Mouse (Mus musculus): ENCODE measurements around the gene Oaf. TPM values are rescaled to one million over a fixed set of nuclear protein-coding genes. Genes with fewer than 3 reads are reported as not detected.
A peak's percentile ranks its signal among the peaks of the same experiment; 100 is the strongest.

Oaf gene
- polyA plus RNA-seq, 1 experiment from 2014 or later: 52.0 TPM

DNA sequence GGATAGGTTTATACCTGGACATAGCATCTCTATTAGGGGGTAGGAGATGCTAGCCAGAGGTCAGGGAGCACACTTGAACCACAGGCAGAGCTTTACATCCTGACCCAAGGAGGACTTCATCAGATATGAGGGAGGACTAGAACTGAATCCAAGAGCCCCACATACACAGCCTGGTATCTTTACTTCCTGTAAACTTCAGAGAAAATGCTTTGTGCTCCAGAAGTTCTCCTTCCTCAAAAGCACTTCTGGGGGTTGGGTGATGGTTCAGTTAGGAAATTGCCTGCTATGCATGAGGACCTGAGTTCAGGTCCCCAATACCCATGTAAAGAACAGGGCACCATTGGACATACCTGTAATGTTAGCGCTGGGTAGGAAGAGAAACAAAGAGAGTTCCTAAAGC, 6.2 kb downstream of the Oaf start:
- no peak for ATAC-seq (replicated peaks; ENCODE audit: low FRiP score)

DNA sequence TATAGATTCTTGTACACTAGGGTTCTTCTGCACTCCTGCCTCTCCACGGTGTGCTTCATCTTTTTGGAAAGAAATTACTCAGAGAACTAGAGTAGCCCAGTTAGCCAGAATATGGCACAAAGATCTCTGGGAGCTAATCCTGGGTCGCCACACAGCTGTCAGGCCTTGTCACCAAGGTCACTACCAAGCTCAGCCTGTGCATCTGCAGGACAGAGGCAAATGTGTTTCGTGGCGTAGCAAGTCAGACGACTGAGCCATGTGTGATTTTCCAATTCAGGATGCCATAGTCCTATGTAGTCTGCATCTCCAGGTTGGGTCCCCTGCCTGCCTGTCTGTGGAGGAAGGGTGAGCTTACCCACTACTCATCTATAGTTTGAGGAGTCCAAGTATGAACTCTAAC, 6.7 kb downstream of the Oaf start:
- ATAC-seq (replicated peaks; ENCODE audit: low FRiP score): no peak
- Histone ChIP-seq H3K9ac (ENCODE audit: low read depth, low read length) (no peak overlapping the region; the same call in 1 of the 2 replicates), H3K4me2 (no peak overlapping the region), H3K4me1 (replicated peaks; ENCODE audit: control insufficient read depth, insufficient read depth, low read length) (peaks cover 84% of the 10 kb centered on the region), H3K27me3 (replicated peaks; ENCODE audit: control insufficient read depth, insufficient read depth, low read length) (no peaks in the 10 kb centered on the region), H3K9me3 (ENCODE audit: control insufficient read depth, low read length) (no peaks in the 10 kb centered on the region), H3K27ac (ENCODE audit: low read depth, low read length) (peak overlapping the region; percentile 95; the same call in 1 of the 2 replicates), H3K36me3 (ENCODE audit: control insufficient read depth, insufficient read depth, low read length) (peaks cover 11% of the 10 kb centered on the region), H3K4me3 (ENCODE audit: low read depth, low read length) (no peak overlapping the region)
- DNase-seq (ENCODE audit: low spot score): no peak
- 60% methylated on average over 5 of the region's 5 CpGs for WGBS

More for the DNA sequence above, 6.2 kb downstream of the Oaf start:
- no peak for DNase-seq (ENCODE audit: low spot score)
- no peaks in the 10 kb centered on the region for H3K27me3 ChIP-seq (replicated peaks; ENCODE audit: control insufficient read depth, insufficient read depth, low read length)
- H3K4me1 ChIP-seq (replicated peaks; ENCODE audit: control insufficient read depth, insufficient read depth, low read length): peaks cover 89% of the 10 kb centered on the region
- WGBS: 84% methylated on average over 1 of the region's 1 CpGs
- no peaks in the 10 kb centered on the region for H3K9me3 ChIP-seq (ENCODE audit: control insufficient read depth, low read length)
- peak overlapping the region; percentile 95 for H3K27ac ChIP-seq (ENCODE audit: low read depth, low read length)
- H3K4me2 ChIP-seq: peak overlapping the region; percentile 59; the same call in 1 of the 2 replicates
- peaks cover 11% of the 10 kb centered on the region for H3K36me3 ChIP-seq (ENCODE audit: control insufficient read depth, insufficient read depth, low read length)
- peak overlapping the region; percentile 44 for H3K9ac ChIP-seq (ENCODE audit: low read depth, low read length)
- H3K4me3 ChIP-seq (ENCODE audit: low read depth, low read length): no peak overlapping the region

DNA sequence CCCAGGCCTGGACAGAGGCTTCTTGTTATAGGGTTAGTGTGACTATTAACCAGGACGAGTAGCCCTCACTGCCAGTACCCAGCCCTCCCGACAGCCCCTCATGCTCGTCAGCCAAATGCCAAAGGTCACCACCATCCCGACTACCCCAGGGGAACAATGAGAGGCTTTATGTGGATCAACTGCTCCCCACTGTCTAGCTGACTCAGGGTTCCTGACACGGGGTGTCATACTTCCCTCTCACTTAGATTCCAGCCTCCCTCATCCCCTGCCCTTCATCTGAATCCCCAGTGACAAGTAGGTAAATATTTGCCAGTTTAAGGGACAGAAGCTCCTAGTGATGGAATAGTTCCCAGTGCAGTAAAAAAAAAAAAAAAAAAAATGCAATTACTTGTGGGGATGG, 7.4 kb downstream of the Oaf start:
- Histone ChIP-seq H3K4me3 (ENCODE audit: low read depth, low read length) (no peak overlapping the region), H3K36me3 (ENCODE audit: control insufficient read depth, insufficient read depth, low read length) (peaks cover 11% of the 10 kb centered on the region), H3K27me3 (replicated peaks; ENCODE audit: control insufficient read depth, insufficient read depth, low read length) (no peaks in the 10 kb centered on the region), H3K9ac (ENCODE audit: low read depth, low read length) (0 out of 2 replicates have a peak overlapping the region, but pooled peaks have one; percentile 7), H3K9me3 (ENCODE audit: control insufficient read depth, low read length) (no peaks in the 10 kb centered on the region), H3K4me2 (0 out of 2 replicates have a peak overlapping the region, but pooled peaks have one; percentile 19), H3K4me1 (replicated peaks; ENCODE audit: control insufficient read depth, insufficient read depth, low read length) (peaks cover 84% of the 10 kb centered on the region), H3K27ac (ENCODE audit: low read depth, low read length) (peak overlapping the region; percentile 65)
- ATAC-seq (replicated peaks; ENCODE audit: low FRiP score) (no peak), DNase-seq (ENCODE audit: low spot score) (no peak)
- 49% methylated on average over 5 of the region's 5 CpGs for WGBS

DNA sequence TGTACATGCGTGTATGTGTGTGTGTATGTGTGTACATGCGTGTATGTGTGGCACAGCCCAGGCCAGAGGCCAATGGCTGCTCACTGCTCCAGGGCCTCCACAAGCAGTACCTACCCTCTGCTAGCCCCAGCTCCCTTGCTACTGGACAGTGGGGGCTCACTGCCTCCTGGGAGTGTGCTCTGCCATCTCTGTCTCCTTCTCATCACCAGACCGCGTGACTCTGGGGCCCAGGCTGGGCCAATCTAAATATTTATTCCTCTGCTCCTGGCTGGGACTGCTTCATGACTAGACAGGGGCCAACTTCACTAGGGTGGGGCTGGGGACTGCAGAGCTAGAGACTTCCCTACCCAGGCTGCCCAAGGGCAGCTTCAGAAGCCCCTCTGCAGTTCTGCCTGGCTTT, 7.9 kb downstream of the Oaf start:
- H3K9ac ChIP-seq (ENCODE audit: low read depth, low read length): 0 out of 2 replicates have a peak overlapping the region, but pooled peaks have one; percentile 7
- no peaks in the 10 kb centered on the region for H3K9me3 ChIP-seq (ENCODE audit: control insufficient read depth, low read length)
- H3K27me3 ChIP-seq (replicated peaks; ENCODE audit: control insufficient read depth, insufficient read depth, low read length): no peaks in the 10 kb centered on the region
- ATAC-seq (replicated peaks; ENCODE audit: low FRiP score) (no peak), DNase-seq (ENCODE audit: low spot score) (no peak)
- H3K4me3 ChIP-seq (ENCODE audit: low read depth, low read length): no peak overlapping the region
- H3K4me1 ChIP-seq (replicated peaks; ENCODE audit: control insufficient read depth, insufficient read depth, low read length): peaks cover 84% of the 10 kb centered on the region
- 58% methylated on average over 4 of the region's 4 CpGs for WGBS
- H3K36me3 ChIP-seq (ENCODE audit: control insufficient read depth, insufficient read depth, low read length): peaks cover 11% of the 10 kb centered on the region
- peak overlapping the region; percentile 65 for H3K27ac ChIP-seq (ENCODE audit: low read depth, low read length)
- 0 out of 2 replicates have a peak overlapping the region, but pooled peaks have one; percentile 19 for H3K4me2 ChIP-seq

DNA sequence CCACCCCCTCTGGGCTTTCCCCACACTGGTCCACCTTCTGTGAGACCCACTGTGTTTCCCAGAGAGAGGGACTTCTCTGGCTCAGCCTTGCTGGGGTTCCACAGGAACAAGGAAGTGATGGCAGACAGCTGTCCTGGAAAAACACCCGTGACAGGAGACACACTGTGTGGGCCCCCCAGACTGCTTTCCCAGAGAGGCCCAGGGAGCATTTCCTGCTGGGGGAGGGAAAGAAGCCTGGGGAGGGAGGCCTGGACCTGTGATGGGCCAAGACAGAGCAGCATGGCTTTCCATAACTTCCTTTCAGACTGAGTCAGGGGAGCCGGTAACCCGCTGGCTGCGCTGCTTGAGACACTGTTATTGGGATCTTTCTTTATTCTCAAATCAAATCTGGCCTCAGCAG, 8.8 kb downstream of the Oaf start:
- peaks cover 8% of the 10 kb centered on the region; the same call in 1 of the 2 replicates for H3K36me3 ChIP-seq (ENCODE audit: control insufficient read depth, insufficient read depth, low read length)
- no peak overlapping the region for H3K4me3 ChIP-seq (ENCODE audit: low read depth, low read length)
- 58% methylated on average over 4 of the region's 4 CpGs for WGBS
- H3K9ac ChIP-seq (ENCODE audit: low read depth, low read length): no peak overlapping the region
- no peak for DNase-seq (ENCODE audit: low spot score)
- no peaks in the 10 kb centered on the region for H3K9me3 ChIP-seq (ENCODE audit: control insufficient read depth, low read length)
- H3K27me3 ChIP-seq (replicated peaks; ENCODE audit: control insufficient read depth, insufficient read depth, low read length): no peaks in the 10 kb centered on the region
- ATAC-seq (replicated peaks; ENCODE audit: low FRiP score): no peak
- peaks cover 85% of the 10 kb centered on the region for H3K4me1 ChIP-seq (replicated peaks; ENCODE audit: control insufficient read depth, insufficient read depth, low read length)
- H3K4me2 ChIP-seq: no peak overlapping the region
- peak overlapping the region; percentile 65; the same call in 1 of the 2 replicates for H3K27ac ChIP-seq (ENCODE audit: low read depth, low read length)

DNA sequence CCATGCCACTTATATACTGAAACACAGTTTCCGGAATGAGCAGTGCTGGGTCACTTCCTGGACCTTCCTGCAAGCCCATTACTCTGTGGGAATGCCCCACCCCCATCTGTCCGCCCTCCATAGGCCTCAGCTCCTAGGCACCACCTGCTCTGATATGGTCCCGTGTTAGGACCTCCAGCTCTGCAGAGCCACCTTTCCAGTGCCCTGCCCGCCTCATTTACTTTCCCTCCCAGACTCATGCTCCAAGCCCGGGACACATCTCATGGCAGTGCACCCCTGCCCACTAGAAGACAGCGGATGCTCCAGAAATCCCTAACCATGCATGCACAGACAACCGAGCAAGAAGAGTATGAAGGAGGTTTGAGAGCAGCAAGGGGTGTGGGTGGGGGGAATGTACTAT, 9.7 kb downstream of the Oaf start:
- Histone ChIP-seq H3K27me3 (replicated peaks; ENCODE audit: control insufficient read depth, insufficient read depth, low read length) (no peaks in the 10 kb centered on the region), H3K27ac (ENCODE audit: low read depth, low read length) (no peak overlapping the region), H3K9me3 (ENCODE audit: control insufficient read depth, low read length) (no peaks in the 10 kb centered on the region), H3K4me2 (no peak overlapping the region), H3K4me1 (replicated peaks; ENCODE audit: control insufficient read depth, insufficient read depth, low read length) (peaks cover 85% of the 10 kb centered on the region), H3K36me3 (ENCODE audit: control insufficient read depth, insufficient read depth, low read length) (peaks cover 8% of the 10 kb centered on the region; the same call in 1 of the 2 replicates), H3K9ac (ENCODE audit: low read depth, low read length) (no peak overlapping the region), H3K4me3 (ENCODE audit: low read depth, low read length) (no peak overlapping the region)
- WGBS: 80% methylated on average over 7 of the region's 7 CpGs
- ATAC-seq (replicated peaks; ENCODE audit: low FRiP score): no peak
- DNase-seq (ENCODE audit: low spot score): no peak

DNA sequence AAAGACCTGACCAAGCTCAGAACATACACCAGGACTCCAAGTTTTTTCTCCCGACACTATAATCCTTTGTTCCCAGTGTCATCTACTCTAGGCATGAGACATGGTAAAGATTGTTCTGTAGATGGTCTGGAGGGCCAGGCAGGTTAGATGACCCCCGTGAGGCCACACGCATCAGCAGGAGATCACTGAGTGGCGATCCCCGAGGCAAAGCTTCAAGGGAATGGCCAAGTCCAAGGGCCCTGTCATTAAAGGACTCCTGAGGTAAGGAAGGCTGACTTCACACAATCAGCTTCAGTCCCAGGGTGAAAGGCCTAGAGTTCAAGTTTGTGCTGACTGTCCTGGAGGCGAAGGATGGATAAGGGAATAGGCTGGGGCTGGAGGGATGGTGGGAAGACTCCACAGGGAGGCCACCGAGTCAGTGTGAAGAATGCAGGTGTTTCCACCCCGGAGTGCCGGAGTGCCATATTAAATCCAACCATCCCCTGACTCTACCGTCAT, 10.3 kb downstream of the Oaf start:
- no peak for ATAC-seq (replicated peaks; ENCODE audit: low FRiP score)
- Histone ChIP-seq H3K27me3 (replicated peaks; ENCODE audit: control insufficient read depth, insufficient read depth, low read length) (no peaks in the 10 kb centered on the region), H3K27ac (ENCODE audit: low read depth, low read length) (no peak overlapping the region), H3K4me3 (ENCODE audit: low read depth, low read length) (no peak overlapping the region), H3K9ac (ENCODE audit: low read depth, low read length) (no peak overlapping the region), H3K4me1 (replicated peaks; ENCODE audit: control insufficient read depth, insufficient read depth, low read length) (peaks cover 85% of the 10 kb centered on the region), H3K4me2 (no peak overlapping the region), H3K36me3 (ENCODE audit: control insufficient read depth, insufficient read depth, low read length) (peaks cover 10% of the 10 kb centered on the region; the same call in 1 of the 2 replicates), H3K9me3 (ENCODE audit: control insufficient read depth, low read length) (no peaks in the 10 kb centered on the region)
- DNase-seq (ENCODE audit: low spot score): no peak
- WGBS: 90% methylated on average over 10 of the region's 10 CpGs

DNA sequence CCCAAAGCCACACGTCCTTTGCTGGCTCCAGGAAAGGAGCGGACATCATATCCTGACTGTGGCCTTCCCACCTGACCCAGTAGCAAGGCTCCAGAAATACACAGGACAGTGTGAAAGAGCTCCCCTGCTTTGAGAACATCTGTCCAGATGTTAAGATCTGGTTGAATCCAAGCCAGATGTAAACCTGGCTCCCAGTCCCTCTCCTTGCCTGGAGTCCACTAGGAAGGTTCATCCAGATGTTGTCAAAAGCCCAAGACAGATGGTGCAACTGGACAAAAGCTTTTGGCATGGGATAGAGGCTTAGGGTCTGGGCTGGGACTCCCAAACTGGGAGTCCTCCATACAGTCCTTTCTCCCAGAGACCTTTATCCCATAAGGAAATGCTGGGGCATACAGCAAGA, 11.0 kb downstream of the Oaf start:
- H3K9ac ChIP-seq (ENCODE audit: low read depth, low read length): no peak overlapping the region
- no peak overlapping the region for H3K27ac ChIP-seq (ENCODE audit: low read depth, low read length)
- no peaks in the 10 kb centered on the region for H3K9me3 ChIP-seq (ENCODE audit: control insufficient read depth, low read length)
- 82% methylated on average over 2 of the region's 2 CpGs for WGBS
- no peak overlapping the region for H3K4me3 ChIP-seq (ENCODE audit: low read depth, low read length)
- H3K4me2 ChIP-seq: no peak overlapping the region
- peaks cover 10% of the 10 kb centered on the region; the same call in 1 of the 2 replicates for H3K36me3 ChIP-seq (ENCODE audit: control insufficient read depth, insufficient read depth, low read length)
- no peaks in the 10 kb centered on the region for H3K27me3 ChIP-seq (replicated peaks; ENCODE audit: control insufficient read depth, insufficient read depth, low read length)
- DNase-seq (ENCODE audit: low spot score) (no peak), ATAC-seq (replicated peaks; ENCODE audit: low FRiP score) (no peak)
- peaks cover 81% of the 10 kb centered on the region for H3K4me1 ChIP-seq (replicated peaks; ENCODE audit: control insufficient read depth, insufficient read depth, low read length)

DNA sequence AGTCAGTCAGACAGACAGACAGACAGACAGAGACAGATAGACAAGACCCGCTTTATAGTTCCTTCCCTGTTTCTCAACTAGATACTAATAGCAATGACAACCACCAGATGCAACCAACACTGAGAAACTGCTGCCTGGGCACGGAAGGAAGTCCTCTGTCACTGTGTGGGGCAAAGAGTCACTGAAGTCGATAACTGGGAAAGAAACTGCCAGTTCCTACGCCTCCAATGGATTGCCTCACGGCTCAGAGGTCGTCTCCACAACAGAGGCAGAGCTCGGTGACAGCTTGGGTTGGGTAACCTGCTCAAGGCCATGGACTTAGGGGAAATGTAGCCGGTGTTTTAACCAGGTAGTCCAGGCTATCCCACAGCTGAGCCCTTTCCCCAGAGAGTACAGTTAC, 12.1 kb downstream of the Oaf start:
- H3K9ac ChIP-seq (ENCODE audit: low read depth, low read length): no peak overlapping the region
- DNase-seq (ENCODE audit: low spot score): no peak
- H3K27ac ChIP-seq (ENCODE audit: low read depth, low read length): peak overlapping the region; percentile 26; the same call in 1 of the 2 replicates
- peaks cover 70% of the 10 kb centered on the region for H3K4me1 ChIP-seq (replicated peaks; ENCODE audit: control insufficient read depth, insufficient read depth, low read length)
- H3K9me3 ChIP-seq (ENCODE audit: control insufficient read depth, low read length): no peaks in the 10 kb centered on the region
- 52% methylated on average over 8 of the region's 8 CpGs for WGBS
- peaks cover 14% of the 10 kb centered on the region for H3K36me3 ChIP-seq (ENCODE audit: control insufficient read depth, insufficient read depth, low read length)
- H3K27me3 ChIP-seq (replicated peaks; ENCODE audit: control insufficient read depth, insufficient read depth, low read length): no peaks in the 10 kb centered on the region
- no peak overlapping the region for H3K4me2 ChIP-seq
- no peak overlapping the region for H3K4me3 ChIP-seq (ENCODE audit: low read depth, low read length)
- no peak for ATAC-seq (replicated peaks; ENCODE audit: low FRiP score)

Data from liver, embryonic 11.5 days (tissue).